Comparison of ENCODE assay signal across 8 mouse cellular contexts in genomic region chr10:29362197-29362900, GRCm38 (mm10). TPM values are rescaled to one million over a fixed set of nuclear protein-coding genes. Genes with fewer than 3 reads are reported as not detected.
DNase-seq lines count a peak whose midpoint lies in the region; ATAC-seq and TF ChIP-seq lines count a peak whose summit lies in the region.

Gene Rnf146 (minus strand): TSS chr10:29362442.

- peak; percentile 7; the same call in 1 of the 2 replicates for TF ChIP-seq CTCF in kidney, postnatal 0 days (IDR thresholded peaks at IDR 0.05; ENCODE audit: low read depth)
- TF ChIP-seq CTCF in intestine, postnatal 0 days (IDR thresholded peaks at IDR 0.05; ENCODE audit: low read depth), result no peak

- no peak for ATAC-seq in kidney, postnatal 0 days (replicated peaks; ENCODE audit: low FRiP score, low read depth)
- ATAC-seq in intestine, postnatal 0 days, result no peak; the same call in 1 of the 2 replicates
- ATAC-seq in megakaryocyte-erythroid progenitor cell, adult 5-6 weeks (replicated peaks; ENCODE audit: low FRiP score, low TSS enrichment, poor library complexity, severe bottlenecking), result no peak; the same call in 1 of the 2 replicates

- no peak for DNase-seq in kidney, postnatal 0 days (ENCODE audit: low spot score)
- DNase-seq in kidney, postnatal 4 days, result no peak
- no peak for DNase-seq in adrenal gland, postnatal 10 days
- no peak for DNase-seq in gastrocnemius, postnatal 25 days
- no peak for DNase-seq in thymus, postnatal 4 days
- no peak for DNase-seq in thymus, postnatal 14 days

- WGBS in kidney, postnatal 0 days, result 4% methylated on average over 15 of the region's 15 CpGs
- WGBS in intestine, postnatal 0 days, result 5% methylated on average over 15 of the region's 15 CpGs

- H3K4me1 ChIP-seq in kidney, postnatal 0 days (replicated peaks; ENCODE audit: insufficient read depth, low read length), result 0 out of 2 replicates have a peak, but pooled peaks cover 5% of the 10 kb centered on the region
- peaks cover 9% of the 10 kb centered on the region; the same call in 1 of the 2 replicates for H3K4me1 ChIP-seq in intestine, postnatal 0 days (replicated peaks; ENCODE audit: control insufficient read depth, insufficient read depth, low read length)

- peak within 1 kb of the TSS; percentile 99 for H3K27ac ChIP-seq in kidney, postnatal 0 days
- H3K27ac ChIP-seq in intestine, postnatal 0 days (ENCODE audit: low read depth, low read length), result peak within 1 kb of the TSS; percentile 99

- H3K9ac ChIP-seq in kidney, postnatal 0 days (ENCODE audit: low read depth, low read length), result peak within 1 kb of the TSS; percentile 99
- peak within 1 kb of the TSS; percentile 99 for H3K9ac ChIP-seq in intestine, postnatal 0 days (ENCODE audit: low read depth, low read length)

- H3K4me2 ChIP-seq in kidney, postnatal 0 days (ENCODE audit: low read length), result peak within 1 kb of the TSS; percentile 82
- peak within 1 kb of the TSS; percentile 75 for H3K4me2 ChIP-seq in intestine, postnatal 0 days (replicated peaks; ENCODE audit: low read depth)

- H3K9me3 ChIP-seq in kidney, postnatal 0 days (replicated peaks; ENCODE audit: low read length), result no peaks in the 10 kb centered on the region
- no peaks in the 10 kb centered on the region for H3K9me3 ChIP-seq in intestine, postnatal 0 days (ENCODE audit: control insufficient read depth)

- H3K4me3 ChIP-seq in kidney, postnatal 0 days (replicated peaks; ENCODE audit: low read depth, low read length), result peak within 1 kb of the TSS; percentile 83
- H3K4me3 ChIP-seq in intestine, postnatal 0 days (ENCODE audit: low read depth, low read length), result peak within 1 kb of the TSS; percentile 94

- no peaks in the 10 kb centered on the region for H3K36me3 ChIP-seq in kidney, postnatal 0 days (ENCODE audit: insufficient read depth, low read length)
- H3K36me3 ChIP-seq in intestine, postnatal 0 days (ENCODE audit: control insufficient read depth, insufficient read depth), result no peaks in the 10 kb centered on the region

- H3K27me3 ChIP-seq in kidney, postnatal 0 days (ENCODE audit: insufficient read depth, low read length), result no peaks in the 10 kb centered on the region
- H3K27me3 ChIP-seq in intestine, postnatal 0 days (replicated peaks; ENCODE audit: control insufficient read depth, insufficient read depth, low read length), result no peaks in the 10 kb centered on the region

RNA-seq across cellular contexts. Expression of gene Rnf146, which starts in this region (rescaled TPM):
- 43.4 and 43.9 TPM in 2 replicates for polyA plus RNA-seq in kidney, postnatal 0 days (2015; fragmentation: Nextera tagmentation; extraction: Ambion mirVana)
- total RNA-seq in adrenal gland, postnatal 10 days (2021), result 10 to 100 TPM; 38.3 to 49.6 TPM
- 10 to 100 TPM; 44.1 to 45.7 TPM for total RNA-seq in gastrocnemius, postnatal 25 days (2021)
- polyA plus RNA-seq in intestine, postnatal 0 days (2015; fragmentation: Nextera tagmentation; extraction: Ambion mirVana), result 25.1 and 25.9 TPM in 2 replicates
- 25.3 and 36.4 TPM in 2 replicates for total RNA-seq in megakaryocyte-erythroid progenitor cell, adult 5-6 weeks (2014; fragmentation: Nextera tagmentation)
- 51.3 and 61.2 TPM in 2 replicates for total RNA-seq in megakaryocyte-erythroid progenitor cell, adult 5-6 weeks (2017)
